Mouse (Mus musculus): ENCODE measurements around the gene Ostn. TPM values are rescaled to one million over a fixed set of nuclear protein-coding genes. Genes with fewer than 3 reads are reported as not detected.

Gene Ostn
- polyA plus RNA-seq, 1 experiment: not detected

DNA sequence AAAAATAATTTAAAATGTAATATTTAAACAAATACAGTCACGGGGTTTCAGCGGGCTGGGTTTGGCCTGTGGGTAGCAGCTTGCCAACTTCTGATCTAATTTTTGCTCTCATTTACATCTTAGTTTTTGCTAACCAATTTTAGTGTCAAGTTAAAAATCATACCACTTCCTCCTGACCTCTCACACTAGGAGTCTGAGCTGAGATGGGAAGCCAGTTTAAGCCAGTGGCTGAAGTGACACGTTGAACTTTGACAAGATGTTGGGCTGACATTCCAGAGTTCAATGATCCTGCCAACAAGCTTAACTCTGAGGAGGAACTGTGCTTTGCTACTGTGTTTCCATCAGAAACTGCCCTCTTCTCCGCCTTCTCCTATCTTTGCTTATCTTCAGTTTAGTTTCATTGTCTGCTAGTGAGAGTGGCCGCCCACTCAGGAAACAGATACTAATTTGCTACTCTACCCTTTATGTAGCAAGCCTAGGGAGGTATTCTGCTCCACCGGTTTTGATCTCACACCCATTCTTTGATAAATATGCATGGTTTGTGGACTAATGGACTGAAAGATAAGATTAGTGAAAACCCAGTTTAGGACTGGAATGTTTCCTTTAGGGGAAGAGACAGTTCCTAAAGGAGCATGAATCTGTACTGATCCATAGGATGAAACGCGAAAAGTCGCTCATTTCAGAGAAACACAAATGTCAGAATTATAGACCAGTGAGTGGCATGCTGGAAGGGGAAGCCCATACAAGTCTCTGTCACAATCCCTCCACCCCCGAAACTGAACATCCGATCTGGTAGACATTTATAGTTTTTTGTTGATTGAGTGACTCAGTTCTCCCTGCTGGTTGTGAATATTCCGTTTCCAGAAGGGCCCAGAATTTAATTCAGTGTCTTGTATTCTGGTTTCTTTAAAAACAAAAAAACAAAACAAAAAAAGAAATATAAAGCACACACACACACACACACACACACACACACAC lies 80.6 kb downstream of the Ostn start:
- no peak for DNase-seq (ENCODE audit: low spot score)

DNA sequence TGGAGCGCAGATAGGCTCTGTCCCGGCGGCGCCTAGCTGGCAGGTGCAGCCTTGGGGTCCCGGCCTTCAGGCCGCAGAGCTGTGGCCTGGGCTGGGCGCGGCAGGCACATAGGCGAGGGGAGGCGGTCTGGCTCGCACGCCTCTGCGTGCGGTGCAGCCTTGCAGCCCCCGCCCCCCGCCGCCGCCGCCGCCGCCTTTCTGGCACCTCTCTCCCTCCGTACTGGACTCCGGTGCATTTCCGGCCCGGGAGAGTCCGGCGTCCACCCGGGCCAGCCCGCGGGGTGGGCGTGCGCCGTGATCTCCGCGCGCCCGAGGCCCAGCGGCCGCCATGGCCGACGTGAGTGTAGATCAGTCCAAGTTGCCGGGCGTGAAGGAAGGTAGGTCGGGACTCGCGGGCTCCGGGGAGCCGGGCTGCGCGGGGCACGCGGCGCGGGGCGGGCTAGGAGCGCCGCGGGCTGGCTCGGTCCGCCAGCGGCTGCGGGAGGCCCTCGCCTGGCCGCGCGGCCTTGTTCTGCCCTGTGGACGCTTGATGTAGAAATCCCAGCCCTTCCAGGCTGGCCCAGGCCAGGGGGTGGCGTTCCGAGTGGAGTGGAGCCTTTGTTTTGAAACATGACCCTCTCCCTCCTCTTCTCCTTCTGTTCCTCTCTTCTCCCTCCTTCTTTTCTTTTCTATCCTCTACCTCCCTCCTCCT lies 81.6 kb downstream of the Ostn start, which contains the start of gene Ccdc50:
TSS of gene Ccdc50 (plus strand) at position 109 of the 691 bp plus-strand sequence.
- peak; percentile 81 for DNase-seq (ENCODE audit: low spot score)

DNA sequence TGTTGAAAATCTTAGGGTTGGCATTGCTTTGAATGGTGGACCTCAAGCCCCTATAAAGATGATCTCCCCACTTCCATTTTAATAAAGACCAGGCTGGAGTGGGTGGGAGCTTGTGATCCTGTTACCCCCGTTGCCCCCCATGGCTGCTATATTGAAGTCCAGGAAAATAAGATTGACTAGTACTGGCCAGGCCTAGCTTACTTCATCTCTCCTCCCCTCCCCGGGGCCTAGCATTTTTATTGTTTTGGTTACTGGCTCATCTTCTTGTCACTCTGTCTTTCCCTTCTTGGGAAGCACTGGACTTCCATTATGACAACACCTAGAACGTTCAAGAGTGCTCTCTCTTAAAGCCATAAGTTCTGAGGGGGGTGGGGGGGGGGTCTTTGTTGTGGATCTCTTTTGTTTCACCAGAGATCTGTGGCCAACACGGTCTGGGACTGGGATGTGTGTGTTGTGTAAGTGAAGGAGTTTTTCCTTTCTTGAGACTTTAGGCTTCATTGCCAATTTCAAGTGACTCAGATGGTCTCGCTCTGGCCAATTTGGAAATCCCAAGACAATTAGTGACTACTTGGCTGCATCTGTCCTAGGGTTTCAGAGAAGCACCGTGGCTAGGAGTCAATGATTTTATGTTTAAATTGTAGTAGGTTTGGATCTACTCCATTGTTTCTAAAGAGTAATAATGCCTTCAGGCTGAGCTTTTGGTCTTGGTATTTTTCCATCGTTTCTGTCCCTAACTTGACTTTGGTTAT lies 82.4 kb downstream of the Ostn start:
- no peak for DNase-seq (ENCODE audit: low spot score)

- no peak for DNase-seq (ENCODE audit: low spot score)
These were observed 83.0 kb downstream of the Ostn start for GRCm38 (mm10) chr16:27390306-27390705.

GRCm38 (mm10) chr16:27391845-27392244 lies 84.6 kb downstream of the Ostn start:
- DNase-seq (ENCODE audit: low spot score): no peak

DNA sequence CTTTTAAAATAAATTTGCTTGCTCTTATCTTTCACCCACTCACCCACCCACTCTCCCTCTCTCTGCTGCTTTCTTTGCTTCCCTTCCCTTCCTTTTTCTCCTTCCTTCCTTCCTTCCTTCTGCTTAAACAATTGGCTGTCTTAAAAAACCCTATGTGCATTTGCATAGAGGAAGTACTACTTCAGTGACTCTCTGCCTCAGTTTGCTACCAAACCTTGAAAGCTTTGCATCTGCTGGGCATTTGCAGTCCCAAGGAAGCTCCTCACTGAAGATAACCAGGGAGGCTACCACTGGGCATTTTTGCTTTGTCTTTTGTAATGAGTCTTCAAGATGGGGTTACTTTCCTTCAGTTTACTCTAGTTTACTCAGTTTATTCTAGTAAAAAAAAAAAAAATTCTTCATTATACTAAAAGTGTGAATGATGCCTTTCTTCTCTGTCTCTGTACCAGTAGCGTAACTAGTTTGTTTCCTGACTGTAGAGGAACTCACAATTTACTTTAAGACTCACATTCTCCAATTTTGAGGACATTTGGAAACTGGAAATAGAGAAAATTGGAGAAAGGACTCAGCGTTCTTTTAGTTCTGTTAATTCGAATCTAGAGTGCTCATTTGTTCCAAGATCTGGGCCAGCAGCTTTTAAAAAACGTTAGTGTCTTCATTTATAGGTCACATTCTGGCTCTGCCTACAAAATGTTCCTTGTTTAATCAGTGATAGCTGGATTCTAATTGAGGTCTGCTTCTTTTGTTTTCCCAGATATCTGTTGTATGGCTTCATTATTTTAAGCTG lies 88.2 kb downstream of the Ostn start:
- no peak for DNase-seq (ENCODE audit: low spot score)

- no peak for DNase-seq (ENCODE audit: low spot score)
These were observed 89.7 kb downstream of the Ostn start for GRCm38 (mm10) chr16:27396951-27397350.

DNA sequence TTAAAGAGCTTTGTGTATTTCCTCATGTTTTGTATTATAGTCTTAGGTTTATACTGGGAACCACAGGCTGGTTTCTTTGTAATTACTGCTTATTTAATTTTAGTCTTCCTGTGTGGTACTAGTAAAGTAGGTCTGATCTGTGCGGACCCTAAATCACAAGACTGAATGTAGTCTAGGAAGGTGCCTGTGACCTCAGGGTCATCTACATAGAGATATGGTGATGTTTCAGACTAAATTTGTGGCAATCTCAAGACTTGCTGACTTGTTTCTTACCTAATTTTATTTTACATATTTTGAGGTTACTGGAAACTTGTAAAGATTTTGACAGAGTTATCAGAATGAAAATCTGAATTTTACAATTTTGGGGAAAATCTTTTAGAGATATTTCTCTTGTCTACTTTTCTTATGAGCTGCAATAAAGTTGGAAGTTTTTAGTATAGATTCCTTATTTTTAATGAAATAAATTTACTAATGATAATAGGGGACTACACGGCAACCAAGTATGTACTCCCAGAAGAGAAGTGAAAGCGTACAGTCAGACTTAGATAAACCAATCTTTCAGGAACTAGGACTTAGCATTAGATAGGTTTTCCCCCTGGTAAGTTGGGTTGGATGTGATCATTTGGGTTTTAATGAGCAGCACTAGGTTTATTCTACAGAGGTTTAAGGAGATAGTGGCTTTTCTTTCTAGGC lies 91.9 kb downstream of the Ostn start:
- no peak for DNase-seq (ENCODE audit: low spot score)

GRCm38 (mm10) chr16:27399719-27400253 lies 92.5 kb downstream of the Ostn start:
- no peak for DNase-seq (ENCODE audit: low spot score)

Other genes starting within 250 kb of the Ostn start
- gene Uts2b, start 62.8 kb downstream of the Ostn start, polyA plus RNA-seq (2012; rRNA removed): 0.32 and 0.45 TPM in 2 replicates
- 40.9 and 41.3 TPM in 2 replicates for gene Ccdc50, start 81.4 kb downstream of the Ostn start, polyA plus RNA-seq (2012; rRNA removed)

Measured in urinary bladder, adult 2 months (tissue).